Mouse (Mus musculus) urinary bladder, adult 2 months (tissue): Measurements from ENCODE around the gene Camkmt. TPM values are rescaled to one million over a fixed set of nuclear protein-coding genes. Genes with fewer than 3 reads are reported as not detected.

Experiments
- DNase-seq: peaks from one replicate; pipeline ENCODE4 v3.0.0; 2022; ENCODE audit warnings: low spot score
- polyA plus RNA-seq: library from polyadenylated mRNA; depleted of rRNA; stranded (reverse); fragments of >200 nt; gene quantifications from 2 replicates; pipeline ENCODE4 v1.2.3, GENCODE M21; 2012; rRNA removed

Gene Camkmt
- polyA plus RNA-seq, result 2.7 and 2.9 TPM in 2 replicates

DNA sequence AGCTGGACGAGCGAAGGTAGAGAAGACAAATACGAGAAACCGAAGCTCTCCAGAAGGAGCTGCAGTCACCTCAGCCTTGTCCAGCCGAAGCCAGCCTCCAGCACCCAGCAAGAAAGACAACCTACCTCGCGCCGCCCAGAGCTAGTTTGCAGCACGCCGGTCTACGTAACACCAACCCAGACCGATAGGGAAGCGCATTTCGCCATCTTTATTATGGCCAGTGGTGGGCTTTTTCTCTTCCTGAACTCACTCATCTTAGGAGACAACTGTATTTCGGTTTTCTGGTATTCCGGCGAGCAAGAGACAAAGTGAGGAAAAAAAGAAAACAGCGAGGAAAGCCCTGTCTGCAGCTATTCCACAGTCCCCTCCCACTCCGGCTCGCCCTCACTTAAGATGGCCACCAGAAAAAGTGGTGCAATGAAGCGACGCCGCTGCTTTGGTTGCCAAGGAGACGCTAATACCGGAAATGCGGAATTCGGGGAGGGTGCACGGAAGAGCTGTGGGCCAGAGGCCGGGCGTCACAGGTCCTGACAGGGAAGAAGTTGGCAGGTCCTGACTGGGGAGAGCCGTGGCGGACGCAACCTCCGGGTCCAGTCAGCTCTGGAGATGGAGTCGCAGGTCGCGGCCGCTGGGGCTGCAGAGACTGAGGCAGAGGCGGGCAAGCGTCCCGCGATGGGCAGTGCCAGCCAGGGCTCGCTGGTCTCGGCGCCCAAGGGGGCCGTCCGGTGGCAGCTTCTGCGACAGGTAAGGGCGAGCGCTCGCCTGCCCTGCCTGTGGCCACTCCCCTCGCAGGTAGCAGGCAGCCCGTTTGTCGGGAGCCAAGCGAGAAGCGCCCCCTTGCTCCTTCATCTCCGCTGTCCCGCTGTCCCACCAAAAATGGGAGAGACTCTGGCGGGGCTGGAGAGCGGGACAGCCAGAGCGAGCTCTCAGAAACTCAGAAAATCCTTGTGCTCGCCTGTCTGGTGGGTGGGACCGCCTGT is at the start of gene Camkmt, which contains the start of gene Prepl:
Camkmt (plus strand) TSS at position 433 of the 980 bp plus-strand sequence.
Prepl (minus strand) TSS at position 122 of the 980 bp plus-strand sequence.
- peak; percentile 89 for DNase-seq

DNA sequence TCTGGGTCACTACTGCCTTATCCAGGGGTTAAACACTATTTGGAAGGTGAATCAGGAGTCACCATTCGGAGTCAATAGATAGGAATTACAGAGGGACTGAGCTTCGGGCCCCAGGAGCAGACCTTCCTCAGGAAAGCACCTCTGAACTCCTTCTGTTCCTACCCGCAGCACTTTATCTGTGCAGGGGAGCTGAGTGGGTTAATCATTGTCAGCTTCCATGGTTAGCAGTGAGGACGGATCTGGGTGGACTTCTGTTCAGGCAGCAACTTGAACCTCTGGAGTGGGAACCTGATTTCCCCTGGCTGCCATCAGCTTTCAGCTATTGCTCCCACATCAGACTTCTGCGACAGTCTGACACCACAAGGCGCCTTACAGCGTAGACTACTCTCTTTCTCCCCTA is 49.4 kb upstream of the Camkmt start:
- DNase-seq, result no peak

DNA sequence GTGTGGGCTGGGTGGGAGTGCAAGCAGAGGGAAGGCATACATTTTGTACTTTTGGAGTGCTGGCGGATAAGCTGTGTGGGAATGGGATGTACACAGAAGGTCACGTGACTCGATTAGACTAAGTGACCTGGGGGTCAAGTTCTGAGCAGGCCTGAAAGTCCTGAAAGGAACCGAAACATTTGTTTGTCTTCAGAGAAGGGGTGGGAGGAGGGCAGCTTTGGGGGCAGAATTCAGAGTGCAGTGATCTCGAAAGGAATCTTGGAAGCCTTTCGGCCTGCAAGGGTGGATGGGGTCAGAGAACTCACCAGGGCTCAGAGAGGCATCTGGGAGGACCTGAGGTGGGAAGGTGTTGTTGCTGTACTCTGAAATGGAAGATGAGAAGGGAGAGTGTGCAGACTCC is 47.9 kb upstream of the Camkmt start:
- no peak for DNase-seq

DNA sequence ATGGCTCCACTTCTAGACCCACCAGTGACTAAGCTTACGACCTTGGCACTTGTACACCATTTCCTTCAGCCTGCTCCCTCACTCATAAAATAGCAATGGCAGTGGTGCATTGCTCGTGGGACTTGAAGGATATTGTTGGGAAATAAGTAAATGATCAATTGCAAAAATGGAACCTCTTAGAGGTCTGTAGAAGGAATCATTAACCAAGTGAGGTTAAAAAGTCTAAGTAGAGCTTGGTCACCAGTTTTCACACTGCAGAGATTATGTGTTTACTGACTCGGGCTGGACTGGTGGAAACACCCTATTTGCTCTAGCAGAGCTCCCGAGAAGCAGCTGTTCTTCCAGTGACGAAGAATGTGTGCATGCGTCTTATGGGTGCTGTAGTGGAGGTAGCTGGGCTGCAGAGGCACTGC is 46.9 kb upstream of the Camkmt start:
- DNase-seq, result no peak

DNA sequence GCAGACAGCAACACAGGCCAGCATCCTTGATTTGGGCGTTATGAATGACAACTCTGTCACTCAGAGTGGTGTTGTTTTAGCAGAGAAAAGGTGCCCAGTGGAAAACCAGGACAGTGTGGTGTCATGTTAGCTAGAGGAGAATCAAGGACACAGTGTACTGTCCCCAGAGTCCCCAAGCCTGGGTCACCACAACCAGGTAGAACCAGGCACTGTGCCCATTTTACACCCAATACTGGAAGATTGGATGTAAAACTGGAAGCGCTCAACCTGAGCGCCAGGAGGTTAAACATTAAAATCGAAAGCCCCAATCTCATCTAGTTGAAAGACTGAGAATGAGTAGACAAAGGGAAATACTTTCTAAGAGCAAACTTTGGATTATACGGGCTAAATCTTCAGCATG is 45.9 kb upstream of the Camkmt start:
- no peak for DNase-seq

DNA sequence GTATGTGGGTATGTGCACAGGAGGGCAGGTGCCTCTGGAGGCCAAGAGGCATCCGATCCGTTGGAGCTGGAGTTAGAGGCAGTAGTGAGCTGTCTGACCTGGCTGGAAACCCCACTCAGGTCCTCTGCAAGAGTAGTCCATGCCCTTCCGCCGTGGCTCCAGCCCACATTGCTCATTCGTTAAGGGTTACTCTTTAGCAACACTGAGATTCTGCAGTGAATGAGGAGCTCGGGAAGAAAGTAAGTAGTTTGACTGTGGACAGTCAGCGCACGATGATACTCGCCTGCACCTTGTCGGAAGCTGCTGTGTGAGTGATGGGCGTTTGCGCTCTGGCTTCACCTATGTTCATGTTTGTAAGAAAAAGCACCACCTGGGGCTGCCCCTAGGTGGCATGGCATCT is 45.2 kb upstream of the Camkmt start:
- DNase-seq, result no peak

DNA sequence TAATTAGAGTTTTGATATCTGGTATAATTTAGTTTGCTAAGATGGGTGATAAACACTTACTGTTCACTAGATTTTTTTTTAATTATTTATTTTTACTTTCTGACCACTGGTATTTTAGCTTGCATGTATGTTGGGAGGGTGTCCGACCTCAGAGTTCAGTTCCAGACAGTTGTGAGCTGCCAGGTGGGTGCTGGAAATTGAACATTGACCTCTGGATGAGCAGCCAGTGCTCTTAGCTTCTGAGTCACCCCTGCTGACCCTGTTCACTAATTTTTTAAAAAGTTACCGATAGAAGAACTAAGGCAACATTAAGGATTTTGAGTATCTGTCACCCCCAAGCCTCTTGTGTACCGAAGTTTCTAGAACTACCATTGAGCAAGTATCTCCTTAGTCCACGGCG is 42.0 kb upstream of the Camkmt start:
- no peak for DNase-seq

DNA sequence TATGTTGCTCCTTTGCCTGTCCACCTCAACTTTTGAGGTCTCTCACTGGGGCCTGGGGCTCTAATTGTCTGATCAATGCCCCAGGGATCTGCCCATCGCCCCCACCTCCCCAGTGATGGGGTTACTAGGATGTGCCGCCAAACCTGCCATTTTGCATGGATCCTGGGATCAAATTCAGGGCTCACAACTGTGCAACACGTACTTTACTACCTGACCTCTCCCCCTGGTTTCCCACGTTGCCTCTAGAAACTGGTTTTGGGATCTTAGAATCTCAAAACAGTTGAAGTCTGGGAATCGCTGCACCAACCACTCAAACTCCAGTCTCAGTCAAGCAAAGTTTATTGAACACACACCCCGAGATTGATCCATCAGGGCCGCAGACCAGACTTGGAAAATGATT is 32.1 kb upstream of the Camkmt start:
- DNase-seq, result no peak

DNA sequence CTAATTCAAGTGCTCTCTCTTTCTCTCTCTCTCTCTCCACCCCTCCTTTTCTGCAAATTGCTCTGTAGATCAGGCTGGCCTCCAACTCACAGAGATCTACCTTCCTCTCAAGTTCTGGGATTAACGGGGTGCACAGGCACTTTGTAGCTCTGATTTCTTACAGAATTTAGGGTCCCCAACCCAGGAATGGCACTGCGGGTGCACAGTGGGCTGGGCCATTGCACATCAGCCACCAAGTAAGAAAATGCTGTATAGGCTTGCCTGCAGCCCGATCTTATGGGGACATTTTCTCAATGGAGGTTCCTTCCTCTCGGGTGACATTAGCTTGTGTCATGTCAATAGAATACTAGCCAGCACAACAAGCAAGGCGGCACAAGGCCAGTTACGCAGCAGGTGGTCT is 31.2 kb upstream of the Camkmt start:
- DNase-seq, result no peak

DNA sequence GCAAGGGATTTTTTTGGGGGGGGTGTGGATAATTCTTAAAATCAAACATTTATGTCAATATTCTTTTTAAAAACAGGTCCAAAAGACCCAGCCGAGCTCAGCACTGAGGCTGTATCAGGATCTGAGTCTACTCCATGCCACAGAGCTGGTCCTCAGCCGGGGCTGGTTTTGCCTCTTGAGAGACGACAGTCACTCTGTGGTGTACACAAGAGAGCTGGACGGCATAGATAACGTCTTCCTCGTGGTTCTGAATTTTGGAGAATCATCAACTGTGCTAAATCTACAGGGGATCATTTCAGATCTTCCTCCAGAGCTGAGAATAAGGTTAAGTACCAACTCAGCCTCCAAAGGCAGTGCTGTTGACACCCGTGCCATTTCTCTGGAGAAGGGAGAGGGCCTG is 26.8 kb upstream of the Camkmt start:
- no peak for DNase-seq

DNA sequence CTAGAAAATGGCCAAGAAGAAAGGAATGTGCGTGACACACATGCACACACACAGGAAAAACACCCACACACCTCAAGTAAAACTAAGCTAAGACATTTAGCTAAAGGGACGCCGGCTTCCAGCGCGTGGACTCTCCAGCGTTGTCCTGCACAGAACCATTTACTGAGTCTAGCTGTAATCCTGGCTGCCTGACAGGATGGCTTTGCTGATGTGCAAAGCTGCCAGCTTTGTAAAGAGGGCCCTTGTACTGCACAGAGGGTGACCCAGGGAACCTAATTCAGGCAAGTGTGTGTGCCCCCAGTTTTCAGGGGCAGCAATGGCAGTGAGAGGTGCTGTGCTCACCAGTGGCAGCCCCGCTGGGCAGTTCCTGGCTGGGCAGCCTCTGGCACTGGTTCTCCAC is 23.0 kb upstream of the Camkmt start:
- DNase-seq, result no peak

DNA sequence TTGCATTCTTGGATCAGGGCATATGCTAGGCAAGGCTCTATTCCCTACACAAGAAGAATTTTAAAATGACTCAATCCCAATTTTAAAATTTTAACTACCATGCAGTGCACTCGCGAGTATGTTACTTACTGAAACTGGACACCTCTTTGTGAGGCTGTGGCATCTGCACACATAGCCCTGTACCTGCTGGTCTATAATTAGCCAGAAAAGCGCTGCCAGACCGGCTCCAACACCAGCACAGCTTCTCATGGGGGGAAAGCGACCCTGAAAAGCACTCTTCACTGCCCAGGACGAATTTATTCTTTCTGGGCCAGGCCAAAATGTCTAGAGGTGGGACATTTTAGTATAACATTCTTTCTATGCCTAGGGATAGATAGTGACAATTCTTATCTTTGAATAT is 19.7 kb upstream of the Camkmt start:
- DNase-seq, result no peak

DNA sequence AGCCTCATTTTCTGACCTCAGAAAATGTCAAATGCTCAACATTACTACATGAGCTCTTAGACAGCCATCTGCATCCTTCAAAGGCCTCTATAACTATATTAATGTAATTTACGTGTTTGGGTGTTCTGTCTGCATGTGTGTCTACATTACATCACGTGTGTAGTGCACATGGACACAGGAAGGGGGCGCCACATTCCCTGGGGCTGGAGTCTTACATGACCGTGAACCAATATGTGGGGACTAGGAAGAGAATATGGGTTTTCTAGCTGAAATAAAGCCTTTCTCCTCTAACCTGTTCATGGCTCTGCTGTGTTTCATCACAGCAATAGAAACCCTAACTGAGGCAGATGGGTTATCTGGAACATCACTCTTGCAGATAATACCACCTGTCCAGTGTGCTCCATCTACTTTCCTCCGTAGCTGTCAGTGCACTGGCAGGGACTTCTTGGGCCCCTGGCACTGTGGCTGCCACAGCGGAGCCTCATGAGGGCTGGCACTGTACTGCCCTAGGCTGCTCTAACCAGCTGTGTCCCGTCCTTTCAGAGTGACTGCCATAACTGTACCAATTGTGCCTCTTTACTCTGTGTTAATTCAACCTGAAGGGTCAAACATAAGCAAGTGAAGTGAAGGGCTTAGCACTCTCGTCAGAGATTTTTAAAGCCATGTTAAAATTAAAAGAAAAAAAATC is 19.1 kb upstream of the Camkmt start:
- no peak for DNase-seq

DNA sequence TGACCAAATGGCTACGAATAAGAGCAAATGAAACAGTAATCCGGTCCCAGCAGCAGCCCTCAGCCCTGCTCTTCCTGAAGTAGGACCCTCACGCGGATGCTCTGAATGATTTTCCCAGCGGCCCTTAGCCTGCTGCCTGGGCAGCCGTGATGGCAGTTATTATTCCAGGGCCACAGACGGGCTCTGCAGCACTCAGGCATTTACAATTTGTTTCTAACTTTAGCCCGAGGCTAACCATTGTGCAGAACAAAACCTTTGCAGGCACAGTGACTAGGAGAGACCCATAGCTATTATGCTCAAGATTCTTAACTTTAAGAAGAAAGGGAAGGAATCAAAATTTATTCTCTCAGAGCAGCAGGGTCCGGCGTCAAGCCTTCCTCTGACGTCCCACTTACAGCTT is 18.0 kb upstream of the Camkmt start:
- no peak for DNase-seq

DNA sequence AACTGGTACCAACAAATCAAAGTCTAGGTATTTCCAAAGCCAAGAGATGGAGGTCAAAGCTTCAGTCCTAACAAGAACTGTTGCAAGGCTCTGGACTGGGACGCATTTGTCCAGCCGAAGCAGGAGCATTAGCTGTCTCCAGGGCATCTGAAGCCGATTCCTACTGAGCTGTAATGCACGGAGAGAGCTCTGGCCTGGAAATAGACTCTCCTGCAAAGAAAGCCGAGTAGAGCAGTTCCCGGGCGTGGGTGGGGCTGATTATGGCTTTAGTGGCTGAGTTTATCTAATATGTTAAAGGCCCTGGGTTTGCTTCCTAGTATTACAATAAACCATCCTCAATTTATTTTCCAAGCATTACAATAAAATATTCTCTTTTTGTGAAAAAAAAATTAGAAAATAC is 17.1 kb upstream of the Camkmt start:
- no peak for DNase-seq

DNA sequence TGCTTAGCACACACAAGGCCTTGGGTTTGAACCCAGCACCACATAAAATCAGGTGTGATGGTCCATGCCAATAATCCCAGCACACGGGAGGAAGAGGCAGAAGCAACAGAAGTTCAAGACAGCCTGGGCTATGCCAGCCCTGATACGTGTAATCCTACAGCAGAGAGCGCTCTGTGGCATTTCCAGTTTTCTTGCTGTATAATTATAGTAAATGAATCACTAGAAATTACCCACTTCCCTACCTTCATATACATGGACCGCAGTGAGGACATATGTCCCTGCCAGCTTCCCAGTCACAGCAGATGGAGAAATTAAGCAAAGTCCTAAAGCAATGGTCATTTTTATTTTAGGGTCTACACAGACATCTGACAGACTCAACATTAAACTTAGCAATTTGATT is 16.3 kb upstream of the Camkmt start:
- DNase-seq, result no peak

DNA sequence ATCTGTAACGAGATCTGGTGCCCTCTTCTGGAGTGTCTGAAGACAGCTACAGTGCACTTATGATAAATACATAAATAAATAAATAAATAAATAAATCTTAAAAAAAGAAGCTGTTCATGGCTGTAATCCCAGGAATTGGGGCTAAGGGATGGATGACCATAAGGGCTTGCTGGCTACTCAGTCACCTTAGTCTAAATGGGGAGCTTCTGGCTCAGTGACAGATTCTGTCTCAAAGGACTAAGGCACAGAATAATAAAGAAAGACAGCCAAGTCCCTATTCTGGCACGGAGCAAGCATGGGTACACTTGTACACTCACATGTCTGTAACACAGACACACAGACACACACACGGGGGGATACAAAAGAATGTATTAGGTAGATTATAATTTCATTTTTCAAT is 11.1 kb upstream of the Camkmt start:
- DNase-seq, result no peak

DNA sequence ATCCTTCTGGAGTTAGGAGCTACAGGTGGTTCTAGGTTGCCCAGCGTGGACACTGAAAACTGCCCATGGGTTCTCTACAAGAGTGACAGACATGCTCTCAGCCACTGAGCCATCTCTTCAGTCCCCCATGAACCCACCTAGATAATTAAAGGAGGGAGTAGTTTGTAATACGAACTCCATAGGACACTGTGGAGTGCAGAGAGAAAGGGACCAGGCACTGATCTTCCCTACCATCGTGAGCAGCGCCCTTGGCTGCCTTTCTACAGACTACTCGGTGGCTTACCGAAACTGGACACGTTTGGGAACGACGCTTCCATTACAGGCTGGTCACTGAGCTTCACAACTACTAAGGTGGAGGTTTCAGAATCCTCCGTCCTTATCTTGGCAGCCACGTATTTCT is 9.6 kb upstream of the Camkmt start:
- no peak for DNase-seq

DNA sequence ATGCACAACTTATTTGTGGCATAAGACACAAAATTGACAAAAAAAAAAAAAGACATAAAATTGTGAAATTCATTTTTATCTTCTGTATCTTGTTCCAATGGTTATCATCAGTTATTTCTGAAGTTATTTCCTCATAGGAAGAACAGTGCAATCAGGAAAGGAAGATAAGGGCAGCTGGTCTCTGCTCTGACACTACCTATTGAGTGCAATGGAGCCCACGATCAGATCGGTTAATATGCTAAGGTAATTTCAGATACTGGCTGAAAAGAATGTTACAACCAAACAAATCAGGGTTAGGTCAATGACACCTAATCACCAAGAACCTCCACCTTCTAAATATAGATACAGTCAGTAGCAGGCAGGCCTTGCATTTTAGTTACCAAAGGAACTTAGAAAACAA is 5.0 kb upstream of the Camkmt start:
- no peak for DNase-seq

DNA sequence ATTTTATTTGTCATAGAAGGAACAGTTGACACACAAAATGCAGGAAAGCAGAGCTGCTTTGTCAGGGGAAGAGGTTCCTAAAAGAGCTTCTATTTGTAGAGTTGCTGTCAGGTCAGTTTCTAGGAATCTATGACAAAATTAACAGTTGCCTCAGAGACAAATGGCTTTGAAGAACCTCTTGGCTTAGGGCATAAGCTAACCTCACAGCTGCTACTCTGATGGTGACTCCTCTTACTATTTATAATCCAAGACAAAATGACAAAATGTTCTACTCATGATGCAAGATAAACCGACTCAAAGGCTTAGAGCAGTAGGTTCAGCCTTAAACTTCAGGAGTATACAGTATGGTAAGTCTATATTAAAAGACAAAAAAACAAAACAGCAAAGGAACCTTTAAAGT is 3.9 kb upstream of the Camkmt start:
- DNase-seq, result no peak

DNA sequence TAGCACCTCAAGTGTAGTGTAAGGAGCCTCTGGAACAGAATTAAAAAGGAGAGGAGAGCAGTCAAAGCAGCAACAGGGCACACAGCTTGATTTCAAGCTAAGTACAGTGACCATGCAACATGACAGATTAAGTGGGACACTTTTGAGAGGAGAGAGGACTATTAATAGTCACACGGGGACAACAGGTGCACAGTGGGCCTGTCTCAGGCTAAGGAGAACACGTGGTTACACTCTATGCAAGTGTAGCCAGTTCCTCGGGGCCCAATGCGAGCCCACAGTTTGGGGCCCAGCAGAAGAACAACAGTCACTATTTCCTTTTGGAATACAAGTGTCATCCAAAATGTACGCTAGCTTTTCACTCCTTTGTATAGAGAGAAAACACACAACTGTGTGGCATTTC is 2.8 kb upstream of the Camkmt start:
- DNase-seq, result no peak

DNA sequence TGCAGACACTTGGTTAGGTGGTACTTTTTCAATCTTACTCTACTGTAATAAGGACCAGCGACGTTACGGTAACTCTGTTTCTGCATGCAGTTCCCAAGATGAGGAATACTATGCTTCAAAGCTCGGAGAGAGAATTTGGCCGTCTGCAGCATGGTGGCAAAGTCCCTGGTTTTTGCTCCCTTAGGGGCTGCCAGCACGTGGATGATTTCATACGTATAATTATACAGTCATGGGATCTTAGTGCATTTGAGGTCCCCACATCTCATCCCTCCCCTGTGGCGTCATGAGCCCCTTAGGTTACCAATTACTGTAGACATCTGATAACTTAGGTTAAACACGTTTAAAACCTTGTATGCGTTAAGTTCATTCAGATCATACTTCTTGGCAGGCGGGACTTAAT is 2.0 kb upstream of the Camkmt start:
- DNase-seq, result no peak

DNA sequence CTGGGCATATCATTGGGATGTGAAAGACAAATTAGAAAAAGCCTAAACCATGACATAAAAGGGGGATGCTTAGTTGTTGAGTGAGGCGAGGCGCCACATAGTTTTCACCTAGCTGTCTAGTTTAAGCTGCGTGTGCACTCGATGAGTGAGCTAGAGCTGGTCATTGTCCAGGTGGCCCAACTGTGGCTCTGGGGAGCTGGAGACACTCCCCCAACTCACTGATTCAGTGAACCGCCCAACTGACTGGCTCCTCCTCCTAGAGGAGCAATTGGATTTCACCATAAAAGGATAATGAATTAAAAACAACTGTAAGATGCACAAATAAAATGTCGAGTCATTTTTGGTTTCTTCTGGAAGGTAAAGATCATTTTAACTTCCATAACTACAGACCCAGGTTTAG is 1.3 kb upstream of the Camkmt start:
- DNase-seq, result no peak
